Mouse (Mus musculus): ENCODE data around the gene Zyg11a.

Gene Zyg11a

DNA sequence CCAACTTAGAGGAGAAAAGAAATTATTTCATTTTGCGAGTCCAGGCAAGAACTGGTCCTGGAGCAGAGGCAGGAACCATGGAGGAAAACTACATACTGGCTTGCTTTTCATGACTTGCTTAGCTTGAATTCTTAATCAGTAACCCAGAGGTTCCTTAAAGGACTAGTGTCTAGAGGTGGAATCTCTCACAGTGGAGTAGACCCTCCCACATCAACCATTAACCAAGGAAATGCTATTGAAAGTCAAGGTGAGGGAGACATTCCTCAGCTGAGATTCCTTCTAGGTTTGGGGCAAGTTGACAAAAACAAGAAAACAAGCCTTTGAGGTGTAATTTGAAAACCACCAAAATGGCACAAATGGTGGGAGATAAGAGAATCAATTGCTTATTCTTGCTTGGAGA is 73.0 kb downstream of the Zyg11a start, which contains the start of gene Scp2:
TSS of gene Scp2 (minus strand) at position 119 of the 400 bp plus-strand sequence.
- DNase-seq (ENCODE audit: low read depth, low spot score), result no peak

DNA sequence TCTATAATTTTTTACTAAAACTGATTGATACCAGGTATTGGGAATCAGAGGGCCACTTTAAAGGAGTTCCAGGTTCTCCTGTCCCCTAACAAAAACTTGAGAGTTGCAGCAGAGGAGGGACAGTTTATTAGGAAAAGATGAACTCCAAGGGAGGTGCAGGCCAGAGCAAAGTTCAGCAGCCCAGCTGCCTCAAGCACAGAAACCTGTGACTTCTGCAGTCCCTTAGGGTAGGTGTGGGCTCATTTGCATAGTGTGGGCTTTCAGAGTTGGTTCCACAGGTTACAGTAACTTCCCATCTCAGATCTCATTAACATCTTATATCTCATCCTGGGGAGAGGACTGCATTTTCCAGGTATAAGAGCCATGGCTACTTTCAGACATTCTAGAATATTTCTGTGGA is 74.1 kb downstream of the Zyg11a start:
- DNase-seq (ENCODE audit: low read depth, low spot score), result no peak

DNA sequence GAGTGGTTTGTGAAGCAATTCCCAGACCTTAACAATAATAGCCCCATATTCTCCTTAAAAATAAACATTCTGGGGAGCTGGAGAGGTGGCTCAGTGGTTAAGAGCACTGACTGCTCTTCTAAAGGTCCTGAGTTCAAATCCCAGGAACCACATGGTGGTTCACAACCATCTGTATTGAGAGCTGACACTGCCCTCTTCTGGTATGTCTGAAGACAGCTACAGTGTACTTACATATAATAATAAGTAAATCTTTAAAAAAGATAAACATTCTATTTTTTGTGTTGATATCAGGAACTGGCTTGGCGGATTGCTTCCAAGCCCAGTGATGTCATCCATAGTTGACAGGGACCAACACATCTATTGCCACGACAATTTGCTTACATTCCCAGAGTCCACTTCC is 74.7 kb downstream of the Zyg11a start:
- DNase-seq (ENCODE audit: low read depth, low spot score), result peak; percentile 8

DNA sequence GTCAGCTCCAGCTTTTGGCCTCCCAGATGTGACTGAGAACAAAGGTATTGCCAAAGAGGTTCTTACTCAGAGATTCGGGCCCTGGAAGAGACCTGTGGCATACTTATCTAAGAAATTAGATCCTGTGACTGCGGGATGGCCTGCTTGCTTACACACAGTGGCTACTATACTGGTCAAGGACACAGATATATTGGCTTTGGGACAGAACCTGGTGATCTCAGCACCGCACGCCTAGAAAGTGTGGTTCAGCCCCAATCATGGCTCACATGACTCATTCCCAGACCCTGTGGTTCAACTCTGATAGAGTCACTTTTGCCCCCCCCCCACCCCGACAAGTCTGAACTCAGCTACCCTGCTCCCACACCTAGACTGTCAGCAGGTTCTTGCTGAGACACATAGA is 80.9 kb downstream of the Zyg11a start:
- DNase-seq (ENCODE audit: low read depth, low spot score), result no peak

Measured in CD4-positive helper T cell, adult 2 months (primary cell).